Mouse (Mus musculus) B cell, adult 62 days (primary cell): ENCODE results near the gene Snap91. TPM values are rescaled to one million over a fixed set of nuclear protein-coding genes. Genes with fewer than 3 reads are reported as not detected.

Experiments
- total RNA-seq: library from RNA; stranded (reverse); gene quantifications from 4 replicates; pipeline ENCODE4 v1.2.4, GENCODE M21; 2023

The Snap91 gene
- total RNA-seq = not detected in 4 replicates

GRCm38 (mm10) chr9:86880113-86880972 lies at the start of gene Snap91:
Gene Snap91, minus strand, starts transcription at chr9:86880654.

GRCm38 (mm10) chr9:86742959-86743911 lies 137.2 kb downstream of the Snap91 start, which contains the start of gene Prss35:
Gene Prss35, plus strand, starts transcription at chr9:86743649.

Other genes with a start within 250 kb of the Snap91 start
- not detected in 4 replicates for gene Me1, start 184.7 kb downstream of the Snap91 start, total RNA-seq
- not detected in 4 replicates for gene Prss35, start 137.0 kb downstream of the Snap91 start, total RNA-seq
- gene Ripply2, start 134.9 kb upstream of the Snap91 start, total RNA-seq = not detected in 4 replicates
- gene Cyb5r4, start 141.4 kb upstream of the Snap91 start, total RNA-seq = 55.5 to 71.9 TPM (median 57.5 TPM) in 4 replicates